Mouse (Mus musculus) intestine, embryonic 16.5 days (tissue): ENCODE data around the gene Ptprh. TPM values are rescaled to one million over a fixed set of nuclear protein-coding genes. Genes with fewer than 3 reads are reported as not detected.

ENCODE experiments used
- ATAC-seq: fragments of 200-750 bp; cut with Nextera tagmentation; 2 replicates; pipeline ENCODE4 v1.8.0; 2017; ENCODE audit warnings: moderate TSS enrichment, moderate library complexity
- H3K27ac ChIP-seq: fragments of 300-500 bp; sonication (generic); 2 replicates; pipeline ENCODE4 v1.5.1; 2014; ENCODE audit warnings: mild to moderate bottlenecking, low read length
- H3K27me3 ChIP-seq: fragments of 300-500 bp; sonication (generic); replicated peaks from 2 replicates; pipeline ENCODE4 v1.6.1; 2014; ENCODE audit warnings: low read length, control low read depth, mixed read lengths; ENCODE audit not compliant: control insufficient read depth, insufficient read depth
- H3K36me3 ChIP-seq: fragments of 300-500 bp; sonication (generic); 2 replicates; pipeline ENCODE4 v1.6.1; 2014; ENCODE audit warnings: low read length, control low read depth; ENCODE audit not compliant: control insufficient read depth, insufficient read depth
- H3K4me1 ChIP-seq: fragments of 300-500 bp; sonication (generic); 2 replicates; pipeline ENCODE4 v1.6.1; 2014; ENCODE audit warnings: low read length, control low read depth, mixed read lengths; ENCODE audit not compliant: control insufficient read depth, insufficient read depth
- H3K4me2 ChIP-seq: fragments of 300-500 bp; sonication (generic); 2 replicates; pipeline ENCODE4 v1.6.1; 2014; ENCODE audit warnings: low read depth, low read length, control low read depth
- H3K4me3 ChIP-seq: fragments of 300-500 bp; sonication (generic); 2 replicates; pipeline ENCODE4 v1.5.1; 2014; ENCODE audit warnings: mild to moderate bottlenecking, low read length
- H3K9ac ChIP-seq: fragments of 300-500 bp; sonication (generic); 2 replicates; pipeline ENCODE4 v1.6.1; 2014; ENCODE audit warnings: low read depth, low read length
- H3K9me3 ChIP-seq: fragments of 300-500 bp; sonication (generic); 2 replicates; pipeline ENCODE4 v1.6.1; 2016; ENCODE audit warnings: low read length, control low read depth; ENCODE audit not compliant: control insufficient read depth
- WGBS: fragments of 180-500 bp; shearing (Covaris S2); extraction: QIAGEN DNeasy Blood & Tissue Kit; methylation state at CpG from one replicate; pipeline ENCODE4 v1.1.7; 2014; 5-methylcytosine and 5-hydroxymethylcytosine counted together
- polyA plus RNA-seq: library from polyadenylated mRNA; unstranded; fragments of >200 nt; fragmentation: Nextera tagmentation; extraction: Ambion mirVana; gene quantifications from 2 replicates; pipeline ENCODE4 v1.2.1, GENCODE M21; 2015

Ptprh gene
- polyA plus RNA-seq, 1 experiment from 2014 or later: 3.0 TPM

GRCm38 (mm10) chr7:4508739-4509116 is 95.1 kb downstream of the Ptprh start:
- no peaks in the 10 kb centered on the region for H3K36me3 ChIP-seq

GRCm38 (mm10) chr7:4508062-4508738 is 95.6 kb downstream of the Ptprh start:
- 80% methylated on average over 31 of the region's 32 CpGs for WGBS
- H3K9ac ChIP-seq: no peak overlapping the region
- no peak for ATAC-seq

More at GRCm38 (mm10) chr7:4508739-4509116, 95.1 kb downstream of the Ptprh start:
- Histone ChIP-seq H3K9ac (no peak overlapping the region), H3K9me3 (no peaks in the 10 kb centered on the region), H3K27ac (no peak overlapping the region), H3K4me2 (no peak overlapping the region), H3K27me3 (no peaks in the 10 kb centered on the region), H3K4me3 (no peak overlapping the region), H3K4me1 (peaks cover 3% of the 10 kb centered on the region; the same call in 1 of the 2 replicates)
- no peak for ATAC-seq
- 94% methylated on average over 8 of the region's 8 CpGs for WGBS

GRCm38 (mm10) chr7:4507220-4507619 is 96.6 kb downstream of the Ptprh start:
- WGBS: 45% methylated on average over 3 of the region's 4 CpGs

More at GRCm38 (mm10) chr7:4508062-4508738, 95.6 kb downstream of the Ptprh start:
- no peak overlapping the region for H3K27ac ChIP-seq
- no peaks in the 10 kb centered on the region for H3K36me3 ChIP-seq
- no peak overlapping the region for H3K4me2 ChIP-seq
- no peak overlapping the region for H3K4me3 ChIP-seq
- H3K9me3 ChIP-seq: no peaks in the 10 kb centered on the region
- no peaks in the 10 kb centered on the region for H3K27me3 ChIP-seq
- peaks cover 3% of the 10 kb centered on the region; the same call in 1 of the 2 replicates for H3K4me1 ChIP-seq

GRCm38 (mm10) chr7:4504646-4505435 is 99.0 kb downstream of the Ptprh start:
- Histone ChIP-seq H3K4me3 (no peak overlapping the region), H3K9me3 (no peaks in the 10 kb centered on the region), H3K4me1 (peaks cover 12% of the 10 kb centered on the region), H3K27ac (no peak overlapping the region), H3K4me2 (no peak overlapping the region), H3K36me3 (no peaks in the 10 kb centered on the region), H3K9ac (no peak overlapping the region), H3K27me3 (no peaks in the 10 kb centered on the region)
- 55% methylated on average over 11 of the region's 11 CpGs for WGBS
- ATAC-seq: no peak

More at GRCm38 (mm10) chr7:4507220-4507619, 96.6 kb downstream of the Ptprh start:
- Histone ChIP-seq H3K9ac (no peak overlapping the region), H3K4me3 (no peak overlapping the region), H3K36me3 (no peaks in the 10 kb centered on the region), H3K27ac (no peak overlapping the region), H3K4me1 (peaks cover 5% of the 10 kb centered on the region; the same call in 1 of the 2 replicates), H3K9me3 (no peaks in the 10 kb centered on the region), H3K27me3 (no peaks in the 10 kb centered on the region), H3K4me2 (no peak overlapping the region)
- ATAC-seq: no peak

GRCm38 (mm10) chr7:4503858-4504257 is 100.0 kb downstream of the Ptprh start:
- H3K9me3 ChIP-seq: no peaks in the 10 kb centered on the region
- no peak overlapping the region for H3K4me3 ChIP-seq
- 82% methylated on average over 5 of the region's 5 CpGs for WGBS
- H3K27ac ChIP-seq: no peak overlapping the region
- H3K36me3 ChIP-seq: no peaks in the 10 kb centered on the region
- no peaks in the 10 kb centered on the region for H3K27me3 ChIP-seq
- H3K9ac ChIP-seq: no peak overlapping the region
- no peak for ATAC-seq
- peaks cover 22% of the 10 kb centered on the region for H3K4me1 ChIP-seq
- H3K4me2 ChIP-seq: no peak overlapping the region

- no peaks in the 10 kb centered on the region for H3K36me3 ChIP-seq
- WGBS: 78% methylated on average over 4 of the region's 4 CpGs
- H3K9me3 ChIP-seq: no peaks in the 10 kb centered on the region
- no peak overlapping the region for H3K9ac ChIP-seq
- H3K4me2 ChIP-seq: no peak overlapping the region
- H3K27ac ChIP-seq: no peak overlapping the region
- peaks cover 30% of the 10 kb centered on the region for H3K4me1 ChIP-seq
- ATAC-seq: no peak
- H3K27me3 ChIP-seq: no peaks in the 10 kb centered on the region
- no peak overlapping the region for H3K4me3 ChIP-seq
Measured at GRCm38 (mm10) chr7:4503100-4503499, 100.7 kb downstream of the Ptprh start.

GRCm38 (mm10) chr7:4502421-4503090 is 101.3 kb downstream of the Ptprh start:
- H3K4me3 ChIP-seq: peak overlapping the region; percentile 87
- 8% methylated on average over 14 of the region's 14 CpGs for WGBS
- 0 out of 2 replicates have a peak overlapping the region, but pooled peaks have one; percentile 18 for H3K27ac ChIP-seq
- H3K4me1 ChIP-seq: peaks cover 35% of the 10 kb centered on the region
- H3K4me2 ChIP-seq: peak overlapping the region; percentile 59
- H3K9ac ChIP-seq: peak overlapping the region; percentile 83; the same call in 1 of the 2 replicates
- H3K27me3 ChIP-seq: no peaks in the 10 kb centered on the region
- H3K9me3 ChIP-seq: no peaks in the 10 kb centered on the region
- H3K36me3 ChIP-seq: no peaks in the 10 kb centered on the region
- ATAC-seq: peak; percentile 12

GRCm38 (mm10) chr7:4501558-4502397 is 102.1 kb downstream of the Ptprh start, which contains the start of gene Ppp1r12c:
Gene Ppp1r12c (minus strand): TSS chr7:4501680.
- Histone ChIP-seq H3K27me3 (no peaks in the 10 kb centered on the region), H3K4me1 (peaks cover 35% of the 10 kb centered on the region), H3K9ac (peak within 1 kb of the TSS; percentile 83), H3K4me2 (peak within 1 kb of the TSS; percentile 76), H3K27ac (peak within 1 kb of the TSS; percentile 97), H3K4me3 (peak within 1 kb of the TSS; percentile 87), H3K9me3 (no peaks in the 10 kb centered on the region), H3K36me3 (no peaks in the 10 kb centered on the region)
- ATAC-seq: peak; percentile 93
- under 1% methylated on average over 62 of the region's 62 CpGs for WGBS
